Mouse (Mus musculus): ENCODE measurements around the gene Hax1.

Gene Hax1

GRCm38 (mm10) chr3:89961436-89961835 is 37.1 kb downstream of the Hax1 start:
- DNase-seq, result no peak

- peak; percentile 97 for DNase-seq
These were observed 38.1 kb downstream of the Hax1 start for GRCm38 (mm10) chr3:89960469-89960868.

- DNase-seq, result no peak
These were observed 39.1 kb downstream of the Hax1 start for GRCm38 (mm10) chr3:89959435-89959834.

GRCm38 (mm10) chr3:89957880-89958279 is 40.7 kb downstream of the Hax1 start:
- no peak for DNase-seq

GRCm38 (mm10) chr3:89956177-89956971 is 42.2 kb downstream of the Hax1 start:
- no peak for DNase-seq

- peak; percentile 88 for DNase-seq
These were observed 45.2 kb downstream of the Hax1 start for GRCm38 (mm10) chr3:89953420-89953819.

- no peak for DNase-seq
These were observed 49.9 kb downstream of the Hax1 start for GRCm38 (mm10) chr3:89948655-89949054.

- no peak for DNase-seq
These were observed 50.6 kb downstream of the Hax1 start for GRCm38 (mm10) chr3:89948021-89948420.
